Mouse (Mus musculus) hindbrain, embryonic 14.5 days (tissue): ENCODE measurements around the gene Npb. TPM values are rescaled to one million over a fixed set of nuclear protein-coding genes. Genes with fewer than 3 reads are reported as not detected.

Source experiments
- ATAC-seq: fragments of 200-750 bp; cut with Nextera tagmentation; 2 replicates; pipeline ENCODE4 v1.8.0; 2017; ENCODE audit warnings: moderate number of reproducible peaks, mild to moderate bottlenecking, moderate TSS enrichment, moderate library complexity; ENCODE audit not compliant: low FRiP score
- DNase-seq: peaks from one replicate; pipeline ENCODE4 v3.0.0-alpha.2; 2015; ENCODE audit warnings: low spot score
- H3K27ac ChIP-seq: fragments of 300-500 bp; sonication (generic); 2 replicates; pipeline ENCODE4 v1.5.1; 2014; ENCODE audit warnings: mild to moderate bottlenecking, moderate library complexity
- H3K27me3 ChIP-seq: fragments of 300-500 bp; sonication (generic); 2 replicates; pipeline ENCODE4 v1.6.1; 2014; ENCODE audit warnings: mild to moderate bottlenecking, low read length, mixed read lengths; ENCODE audit not compliant: control insufficient read depth, insufficient read depth
- H3K36me3 ChIP-seq: fragments of 300-500 bp; sonication (generic); replicated peaks from 2 replicates; pipeline ENCODE4 v1.6.1; 2014; ENCODE audit not compliant: control insufficient read depth, insufficient read depth
- H3K4me1 ChIP-seq: fragments of 300-500 bp; sonication (generic); replicated peaks from 2 replicates; pipeline ENCODE4 v1.6.1; 2014; ENCODE audit warnings: antibody characterized with exemption, low read length, mixed read lengths; ENCODE audit not compliant: control insufficient read depth, insufficient read depth
- H3K4me2 ChIP-seq: fragments of 300-500 bp; sonication (generic); replicated peaks from 2 replicates; pipeline ENCODE4 v1.6.1; 2014; ENCODE audit warnings: mild to moderate bottlenecking, moderate library complexity
- H3K4me3 ChIP-seq: fragments of 300-500 bp; sonication (generic); replicated peaks from 2 replicates; pipeline ENCODE4 v1.5.1; 2014; ENCODE audit warnings: mild to moderate bottlenecking, low read length
- H3K9ac ChIP-seq: fragments of 300-500 bp; sonication (generic); 2 replicates; pipeline ENCODE4 v1.6.1; 2014
- H3K9me3 ChIP-seq: fragments of 300-500 bp; sonication (generic); 2 replicates; pipeline ENCODE4 v1.6.1; 2016; ENCODE audit warnings: low read length; ENCODE audit not compliant: control insufficient read depth
- WGBS: fragments of 180-500 bp; shearing (Covaris S2); extraction: QIAGEN DNeasy Blood & Tissue Kit; methylation state at CpG from one replicate; pipeline ENCODE4 v1.1.7; 2014; 5-methylcytosine and 5-hydroxymethylcytosine counted together
- polyA plus RNA-seq: library from polyadenylated mRNA; unstranded; fragments of >200 nt; fragmentation: Nextera tagmentation; extraction: Ambion mirVana; gene quantifications from 2 replicates; pipeline ENCODE4 v1.2.1, GENCODE M21; 2014

Gene Npb
- polyA plus RNA-seq, 1 experiment from 2014 or later, result 0.83 TPM

GRCm38 (mm10) chr11:120628601-120629340, 20.5 kb downstream of the Npb start:
- H3K27me3 ChIP-seq, result no peaks in the 10 kb centered on the region
- H3K4me2 ChIP-seq, result no peak overlapping the region
- no peak overlapping the region for H3K4me3 ChIP-seq
- H3K9ac ChIP-seq, result no peak overlapping the region
- peaks cover 27% of the 10 kb centered on the region for H3K36me3 ChIP-seq
- WGBS, result 93% methylated on average over 23 of the region's 23 CpGs
- H3K4me1 ChIP-seq, result peaks cover 47% of the 10 kb centered on the region
- ATAC-seq (no peak), DNase-seq (no peak)
- no peaks in the 10 kb centered on the region for H3K9me3 ChIP-seq
- no peak overlapping the region for H3K27ac ChIP-seq

- no peak for DNase-seq
- H3K4me2 ChIP-seq, result no peak overlapping the region
- ATAC-seq, result no peak
- peaks cover 41% of the 10 kb centered on the region for H3K4me1 ChIP-seq
- peaks cover 27% of the 10 kb centered on the region for H3K36me3 ChIP-seq
- 75% methylated on average over 23 of the region's 23 CpGs for WGBS
- H3K27ac ChIP-seq, result no peak overlapping the region
- H3K27me3 ChIP-seq, result no peaks in the 10 kb centered on the region
- H3K4me3 ChIP-seq, result no peak overlapping the region
- no peak overlapping the region for H3K9ac ChIP-seq
- H3K9me3 ChIP-seq, result no peaks in the 10 kb centered on the region
Observed at GRCm38 (mm10) chr11:120629341-120629730, 21.1 kb downstream of the Npb start.

- no peaks in the 10 kb centered on the region for H3K27me3 ChIP-seq
- H3K9ac ChIP-seq, result peak overlapping the region; percentile 36; the same call in 1 of the 2 replicates
- ATAC-seq, result no peak
- H3K4me3 ChIP-seq, result no peak overlapping the region
- H3K9me3 ChIP-seq, result no peaks in the 10 kb centered on the region
- peak overlapping the region; percentile 51 for H3K27ac ChIP-seq
- 36% methylated on average over 7 of the region's 7 CpGs for WGBS
- DNase-seq, result no peak
- peaks cover 40% of the 10 kb centered on the region for H3K4me1 ChIP-seq
- H3K36me3 ChIP-seq, result peaks cover 27% of the 10 kb centered on the region
- H3K4me2 ChIP-seq, result peak overlapping the region; percentile 35; the same call in 1 of the 2 replicates
Observed at GRCm38 (mm10) chr11:120629911-120630310, 21.6 kb downstream of the Npb start.

- Histone ChIP-seq H3K36me3 (peaks cover 27% of the 10 kb centered on the region), H3K4me2 (peak overlapping the region; percentile 35), H3K4me1 (peaks cover 35% of the 10 kb centered on the region), H3K4me3 (no peak overlapping the region), H3K27me3 (no peaks in the 10 kb centered on the region), H3K9ac (peak overlapping the region; percentile 36; the same call in 1 of the 2 replicates), H3K27ac (peak overlapping the region; percentile 51), H3K9me3 (no peaks in the 10 kb centered on the region)
- DNase-seq (no peak), ATAC-seq (no peak)
- 37% methylated on average over 5 of the region's 5 CpGs for WGBS
Observed at GRCm38 (mm10) chr11:120630401-120630871, 22.2 kb downstream of the Npb start.

GRCm38 (mm10) chr11:120630881-120631725, 22.8 kb downstream of the Npb start:
- 39% methylated on average over 7 of the region's 7 CpGs for WGBS
- ATAC-seq, result no peak
- Histone ChIP-seq H3K27me3 (no peaks in the 10 kb centered on the region), H3K4me3 (peak overlapping the region; percentile 89; the same call in 1 of the 2 replicates), H3K36me3 (peaks cover 27% of the 10 kb centered on the region), H3K9ac (peak overlapping the region; percentile 90), H3K4me2 (peak overlapping the region; percentile 94; the same call in 1 of the 2 replicates), H3K27ac (0 out of 2 replicates have a peak overlapping the region, but pooled peaks have one; percentile 32), H3K4me1 (peaks cover 33% of the 10 kb centered on the region), H3K9me3 (no peaks in the 10 kb centered on the region)
- no peak for DNase-seq

- Histone ChIP-seq H3K4me2 (peak overlapping the region; percentile 94), H3K27me3 (no peaks in the 10 kb centered on the region), H3K9me3 (no peaks in the 10 kb centered on the region), H3K9ac (peak overlapping the region; percentile 90), H3K4me1 (peaks cover 33% of the 10 kb centered on the region), H3K36me3 (peaks cover 21% of the 10 kb centered on the region), H3K4me3 (peak overlapping the region; percentile 89), H3K27ac (peak overlapping the region; percentile 89; the same call in 1 of the 2 replicates)
- ATAC-seq (no peak), DNase-seq (no peak)
- whole genome bisulfite sequencing, result 74% methylated on average over 4 of the region's 4 CpGs
Observed at GRCm38 (mm10) chr11:120631726-120632448, 23.6 kb downstream of the Npb start.

- WGBS, result under 1% methylated on average over 99 of the region's 116 CpGs
- peak; percentile 81 for ATAC-seq
Observed at GRCm38 (mm10) chr11:120632559-120633519, 24.6 kb downstream of the Npb start.

More at GRCm38 (mm10) chr11:120632559-120633519, 24.6 kb downstream of the Npb start:
- Histone ChIP-seq H3K36me3 (peaks cover 12% of the 10 kb centered on the region), H3K9me3 (no peaks in the 10 kb centered on the region), H3K27ac (peak overlapping the region; percentile 89), H3K27me3 (no peaks in the 10 kb centered on the region), H3K4me3 (peak overlapping the region; percentile 89), H3K9ac (peak overlapping the region; percentile 90), H3K4me2 (peak overlapping the region; percentile 94), H3K4me1 (peaks cover 33% of the 10 kb centered on the region)
- DNase-seq, result peak; percentile 48
